Mouse (Mus musculus) granulocyte monocyte progenitor cell, adult 5-6 weeks (primary cell): ENCODE results near the gene Psmd11. TPM values are rescaled to one million over a fixed set of nuclear protein-coding genes. Genes with fewer than 3 reads are reported as not detected.

Experiments used
- ATAC-seq: replicated peaks from 2 replicates; pipeline ENCODE4 v1.8.0; 2016; ENCODE audit warnings: mild to moderate bottlenecking, moderate TSS enrichment, inconsistent platforms; ENCODE audit not compliant: poor library complexity, severe bottlenecking
- total RNA-seq, 2 experiments: library from RNA; stranded (forward) in 1 of 2; stranded (reverse) in 1 of 2; fragments of 200-712, 200-1000 nt in 1 of 2; fragments of >200 nt in 1 of 2; fragmentation: Nextera tagmentation in 1 of 2; gene quantifications; 2 replicates each; pipeline ENCODE4 v1.2.3; 2014 to 2017

Psmd11 gene
- total RNA-seq, 2 experiments from 2014 or later, result 72.7 to 84.0 TPM

GRCm38 (mm10) chr11:80479906-80480866, 51.8 kb downstream of the Psmd11 start:
- no peak for ATAC-seq

- ATAC-seq, result no peak
These were observed 53.1 kb downstream of the Psmd11 start for GRCm38 (mm10) chr11:80481409-80482050.

- ATAC-seq, result no peak
These were observed 53.9 kb downstream of the Psmd11 start for GRCm38 (mm10) chr11:80482347-80482746.

- ATAC-seq, result no peak
These were observed 54.5 kb downstream of the Psmd11 start for GRCm38 (mm10) chr11:80482921-80483320.

DNA sequence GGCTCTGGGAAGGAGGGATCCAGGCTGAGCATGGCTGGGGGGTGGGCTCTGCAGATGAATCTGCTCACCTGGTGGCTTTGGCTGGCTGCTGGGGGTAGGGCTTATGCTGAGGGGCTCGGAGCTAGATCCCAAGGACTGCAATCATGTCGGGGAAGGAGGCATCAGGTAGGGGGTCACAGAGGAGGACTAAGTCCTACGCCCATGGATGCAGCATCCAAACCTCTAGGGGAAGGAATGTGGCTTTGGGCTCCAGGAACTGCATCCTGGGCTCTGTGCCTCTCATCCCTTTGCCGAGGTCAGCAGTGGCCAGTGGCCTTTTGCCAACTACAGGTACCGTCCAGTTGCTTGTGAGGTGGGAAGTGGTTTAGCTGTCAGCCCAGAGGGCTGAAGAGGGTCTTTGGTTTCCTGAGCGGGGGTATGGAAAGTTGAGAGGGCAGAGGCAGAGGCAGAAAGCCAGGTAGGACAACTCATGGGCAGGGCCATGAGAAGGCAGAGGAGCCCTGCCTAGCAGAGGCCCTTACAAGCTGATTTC, 55.2 kb downstream of the Psmd11 start:
- no peak for ATAC-seq

GRCm38 (mm10) chr11:80484191-80484791, 55.9 kb downstream of the Psmd11 start:
- ATAC-seq, result no peak

DNA sequence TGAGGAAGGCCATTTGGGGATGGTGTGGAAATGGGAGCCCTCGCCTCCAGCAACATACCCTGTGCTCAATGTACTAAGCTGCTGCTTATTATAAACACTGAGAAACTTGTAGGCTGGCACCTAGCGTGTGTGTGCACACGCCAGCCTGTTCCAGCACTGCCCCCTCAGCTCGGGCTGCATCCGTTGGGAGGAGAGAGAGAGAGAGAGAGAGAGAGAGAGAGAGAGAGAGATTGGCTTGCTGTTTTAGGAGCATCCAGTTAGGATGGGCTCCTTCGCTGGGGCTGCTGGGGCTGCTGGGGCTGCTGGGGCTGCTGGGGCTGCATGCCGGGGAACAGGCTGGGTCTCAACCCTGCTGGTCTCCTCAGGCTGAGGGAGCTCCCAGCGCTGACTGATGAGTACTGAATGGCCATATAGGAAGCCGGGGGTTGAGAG, 56.7 kb downstream of the Psmd11 start:
- ATAC-seq, result no peak

GRCm38 (mm10) chr11:80485622-80486206, 57.3 kb downstream of the Psmd11 start:
- ATAC-seq, result no peak

DNA sequence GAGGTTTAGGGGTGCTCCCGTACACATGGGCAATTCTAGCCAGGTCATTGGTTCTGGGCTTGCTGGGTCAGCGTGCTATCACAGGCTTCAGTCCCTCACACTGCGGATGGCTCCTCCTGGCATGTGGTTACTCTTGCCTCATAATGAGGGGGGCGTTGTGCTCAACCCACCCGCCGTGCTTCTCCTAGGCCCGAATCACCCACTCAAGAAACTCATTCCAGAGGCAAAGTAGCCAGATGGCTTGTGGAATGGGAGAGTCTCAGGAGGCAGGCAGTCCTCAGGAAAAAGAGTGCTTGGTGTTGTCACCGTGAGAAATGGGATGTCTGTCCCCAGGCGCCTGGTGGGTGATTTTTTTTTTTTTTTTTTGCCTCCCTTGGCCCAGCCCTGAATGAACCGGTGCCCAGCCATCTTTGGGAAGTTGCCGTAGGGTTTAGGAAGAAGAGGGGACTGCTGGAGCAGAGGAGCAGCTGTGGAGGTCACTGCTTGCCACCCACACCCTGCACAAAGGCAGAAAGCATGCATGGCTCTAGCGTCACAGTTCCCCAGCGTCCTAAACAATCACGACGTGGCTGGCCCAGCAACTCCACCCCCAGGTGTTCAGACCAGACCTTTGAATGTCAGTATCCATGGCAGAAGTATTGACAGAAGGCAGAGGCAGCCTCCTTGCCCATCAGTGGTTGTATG, 59.6 kb downstream of the Psmd11 start:
- peak; percentile 27; the same call in 1 of the 2 replicates for ATAC-seq

DNA sequence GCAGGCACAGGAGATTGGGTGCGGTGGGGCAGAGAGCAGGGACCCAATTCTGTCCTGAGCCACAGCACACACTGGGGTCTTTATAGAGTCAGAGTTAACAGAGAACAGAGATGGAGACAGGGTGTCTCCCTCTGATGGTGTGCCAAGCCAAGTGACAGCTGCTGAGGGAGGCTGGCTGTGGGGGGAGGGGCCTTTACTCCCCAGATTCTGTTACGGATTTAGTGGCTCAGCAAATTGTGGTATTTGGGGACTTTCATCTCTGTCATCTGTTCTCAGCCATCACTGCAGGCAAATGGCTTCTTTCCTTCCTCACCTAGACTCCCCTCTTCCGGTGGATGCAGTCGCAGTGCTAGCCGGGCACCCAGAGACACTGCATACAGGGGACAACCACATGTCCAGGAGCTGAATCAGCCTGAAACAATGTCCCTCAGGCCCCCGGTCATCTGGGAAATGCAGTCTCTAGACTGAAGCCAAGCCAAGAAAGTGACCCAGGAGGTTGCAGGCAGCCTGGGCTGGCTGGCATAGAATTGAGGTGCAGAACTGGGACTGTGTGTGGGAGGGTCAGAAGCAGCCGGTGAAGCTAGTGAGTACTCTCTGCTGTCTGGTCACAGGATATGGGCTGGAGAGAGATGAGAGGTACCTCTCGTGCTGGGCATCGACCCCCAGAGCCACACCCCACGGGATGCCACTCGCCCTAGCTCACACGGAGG, 60.9 kb downstream of the Psmd11 start:
- ATAC-seq, result peak; percentile 8; the same call in 1 of the 2 replicates

GRCm38 (mm10) chr11:80489882-80490196, 61.4 kb downstream of the Psmd11 start:
- ATAC-seq, result peak; percentile 91

GRCm38 (mm10) chr11:80490831-80491230, 62.4 kb downstream of the Psmd11 start:
- ATAC-seq, result no peak

- ATAC-seq, result no peak
These were observed 64.8 kb downstream of the Psmd11 start for GRCm38 (mm10) chr11:80493186-80493585.

DNA sequence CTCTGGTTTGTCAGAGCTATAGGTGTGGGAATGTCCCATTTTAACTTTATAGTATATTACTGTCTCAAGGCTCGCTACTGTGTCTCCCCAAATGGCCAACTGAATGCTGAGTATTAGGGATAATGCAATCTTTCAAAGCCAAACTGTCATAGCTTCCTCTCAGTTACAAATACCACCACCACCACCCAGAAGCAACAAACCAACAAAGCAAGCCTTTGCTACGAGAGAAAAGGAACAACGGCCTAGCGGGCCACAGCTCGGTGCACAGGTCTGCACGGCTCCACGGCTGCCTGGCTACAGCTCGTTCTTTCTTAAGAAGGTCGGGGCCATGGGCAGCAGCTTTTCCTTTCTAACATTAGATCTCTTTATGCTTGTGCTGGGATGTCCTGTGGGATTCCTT, 66.4 kb downstream of the Psmd11 start:
- peak; percentile 57 for ATAC-seq

DNA sequence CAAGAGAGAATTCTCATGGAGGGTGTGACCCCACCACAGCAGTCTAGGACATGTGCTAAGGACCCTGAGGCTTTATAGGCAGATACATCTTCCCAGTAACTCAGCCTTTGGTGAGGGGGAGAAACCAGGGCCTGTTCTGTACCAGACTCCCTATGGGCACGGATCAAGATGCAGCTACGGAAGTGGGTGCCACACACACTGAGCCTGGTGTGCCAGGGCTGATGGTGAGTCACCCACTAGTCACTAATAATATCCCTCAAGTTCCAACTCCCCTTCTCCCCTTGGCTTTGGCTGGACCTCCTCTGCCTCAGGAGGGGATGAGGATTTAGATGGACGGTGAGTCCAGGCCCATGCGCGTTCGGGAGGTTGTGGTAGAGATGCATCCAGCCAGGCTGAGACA, 67.6 kb downstream of the Psmd11 start:
- no peak for ATAC-seq

- ATAC-seq, result no peak
These were observed 68.2 kb downstream of the Psmd11 start for GRCm38 (mm10) chr11:80496640-80497039.

DNA sequence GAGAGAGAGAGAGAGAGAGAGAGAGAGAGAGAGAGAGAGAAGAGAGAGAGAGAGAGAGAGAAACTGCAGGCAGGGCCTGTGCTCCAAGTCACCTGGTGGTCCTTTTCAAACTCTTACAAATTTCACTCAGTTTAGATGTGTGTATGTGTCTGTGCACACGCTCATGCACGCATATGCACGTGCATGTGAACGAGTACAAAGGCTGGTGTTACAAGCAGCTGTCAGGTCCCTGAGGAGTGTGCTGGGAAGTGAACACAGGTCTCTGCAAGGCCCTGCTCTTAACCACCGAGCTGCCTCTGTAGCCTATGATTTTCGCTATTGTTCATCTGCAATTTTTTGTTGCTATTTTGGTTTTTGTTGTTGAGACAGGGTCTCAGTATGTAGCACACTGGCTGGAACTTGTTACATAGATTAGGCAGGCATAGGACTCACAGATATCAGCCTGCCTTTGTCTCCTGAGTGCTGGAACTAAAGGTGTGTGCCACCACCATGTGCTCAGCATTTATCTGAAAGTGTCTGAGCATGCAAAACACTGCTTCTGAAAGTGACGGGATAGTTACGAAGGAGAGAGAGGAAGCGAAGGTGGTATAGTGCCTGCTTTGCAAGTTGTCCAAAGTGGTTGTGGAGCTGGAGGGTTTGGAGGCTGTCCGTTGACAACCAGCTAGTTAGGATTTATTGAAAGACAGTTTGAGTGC, 69.0 kb downstream of the Psmd11 start:
- ATAC-seq, result no peak

- no peak for ATAC-seq
These were observed 70.1 kb downstream of the Psmd11 start for GRCm38 (mm10) chr11:80498328-80499070.
